23 mouse cellular contexts compared by ENCODE assay signal in the genomic region with DNA sequence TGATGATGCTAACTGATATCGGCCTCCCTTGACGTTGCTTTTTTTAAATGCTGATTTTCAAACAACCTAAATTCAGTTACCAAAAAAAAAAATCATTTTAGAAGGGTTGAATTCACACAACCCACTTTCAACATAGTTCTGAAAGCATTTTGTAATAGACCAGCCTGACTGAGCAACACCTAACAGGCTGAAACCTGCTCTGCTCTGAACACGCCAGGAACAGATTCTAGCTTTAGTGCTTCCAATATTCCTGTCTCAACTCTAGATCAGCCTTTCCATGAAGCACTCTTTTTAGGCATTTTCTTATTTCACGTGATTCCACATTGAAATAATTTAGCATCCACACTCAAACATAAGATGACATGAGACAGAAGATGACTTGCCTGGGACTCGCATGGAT.
"Had no signal": no experiment of that assay in that cellular context is flagged by ENCODE, and none has a peak within 500 bp of the region (broad histone marks: within the 10 kb centered on the region; RNA-seq: fewer than 3 reads in every experiment).

No protein-coding gene starts in this region.

- H3K4me2 ChIP-seq: lung, embryonic 15.5 days; midbrain, embryonic 12.5 days; neural tube, embryonic 13.5 days; neural tube, embryonic 15.5 days had no signal

- H3K27me3 ChIP-seq: lung, embryonic 15.5 days; megakaryocyte, embryonic 14.5 days; midbrain, embryonic 12.5 days; neural tube, embryonic 13.5 days; neural tube, embryonic 15.5 days had no signal

- ATAC-seq: liver, postnatal 0 days; lung, postnatal 0 days; midbrain, embryonic 16.5 days had no signal

- H3K9ac ChIP-seq: liver, postnatal 0 days; lung, embryonic 15.5 days; midbrain, embryonic 12.5 days; neural tube, embryonic 13.5 days; neural tube, embryonic 15.5 days had no signal

- H3K4me3 ChIP-seq: lung, embryonic 15.5 days; megakaryocyte, embryonic 14.5 days; midbrain, embryonic 10.5 days; midbrain, embryonic 12.5 days; myocyte; neural tube, embryonic 13.5 days; neural tube, embryonic 15.5 days had no signal

- H3K36me3 ChIP-seq: lung, embryonic 15.5 days; midbrain, embryonic 10.5 days; midbrain, embryonic 12.5 days; neural tube, embryonic 13.5 days; neural tube, embryonic 15.5 days had no signal

- DNase-seq: liver, postnatal 0 days; lung, adult 2 months; lung, postnatal 14 days; lung, postnatal 36 days; midbrain, embryonic 14.5 days; retina, postnatal 1 day; right cerebral cortex, adult 18-20 months; right cerebral cortex, postnatal 25 days; right cerebral cortex, postnatal 4 days; spleen, adult 18-20 months; thymus, adult 2 months; thymus, postnatal 25 days; thymus, postnatal 4 days had no signal

- H3K9me3 ChIP-seq: lung, embryonic 15.5 days; midbrain, embryonic 10.5 days; midbrain, embryonic 12.5 days; neural tube, embryonic 13.5 days; neural tube, embryonic 15.5 days had no signal

- H3K4me1 ChIP-seq: lung, embryonic 15.5 days; megakaryocyte, embryonic 14.5 days; midbrain, embryonic 10.5 days; midbrain, embryonic 12.5 days; neural tube, embryonic 13.5 days; neural tube, embryonic 15.5 days had no signal

- H3K27ac ChIP-seq: lung, embryonic 15.5 days; macrophage; midbrain, embryonic 10.5 days; midbrain, embryonic 12.5 days; neural tube, embryonic 13.5 days; neural tube, embryonic 15.5 days had no signal
